Mouse (Mus musculus): Measurements from ENCODE around the gene Ralgapa1.

GRCm38 (mm10) chr12:55565206-55565605 is 255.8 kb downstream of the Ralgapa1 start, which contains the start of gene Aldoart2:
- TF ChIP-seq CTCF (IDR thresholded peaks at IDR 0.05; ENCODE audit: borderline replicate concordance, extremely low read depth, insufficient read depth, insufficient read length) (no peak), POLR2A (IDR thresholded peaks at IDR 0.05; ENCODE audit: borderline replicate concordance, extremely low read depth, insufficient read depth, insufficient read length, poor library complexity, severe bottlenecking) (no peak)

All from brain, embryonic 14.5 days (tissue).